Mouse (Mus musculus): Measurements from ENCODE around the gene Naif1.

- TF ChIP-seq POLR2A (IDR thresholded peaks at IDR 0.05; ENCODE audit: insufficient read depth, low read depth, low read length) (no peak), CTCF (IDR thresholded peaks at IDR 0.05) (no peak)
These were observed 20.9 kb downstream of the Naif1 start for GRCm38 (mm10) chr2:32471001-32471680.

Data from heart, adult 2 months (tissue).